ENCODE assay signal across 14 mouse cellular contexts in genomic region chr10:115520200-115521080, GRCm38 (mm10). TPM values are rescaled to one million over a fixed set of nuclear protein-coding genes. Genes with fewer than 3 reads are reported as not detected.
A peak's percentile ranks its signal among the peaks of the same experiment; 100 is the strongest.
DNase-seq lines count a peak whose midpoint lies in the region; ATAC-seq lines count a peak whose summit lies in the region.
"Had no signal": no experiment of that assay in that cellular context is flagged by ENCODE, and none has a peak within 500 bp of the region (broad histone marks: within the 10 kb centered on the region; RNA-seq: fewer than 3 reads in every experiment).

No protein-coding gene starts in this region.

- no peaks in the 10 kb centered on the region for H3K36me3 ChIP-seq in midbrain, embryonic 11.5 days (ENCODE audit: control insufficient read depth, insufficient read depth, low read length)
- H3K36me3 ChIP-seq in midbrain, embryonic 13.5 days = no peaks in the 10 kb centered on the region
- H3K36me3 ChIP-seq in limb, embryonic 13.5 days = no peaks in the 10 kb centered on the region

- H3K4me2 ChIP-seq in midbrain, embryonic 11.5 days = 0 out of 2 replicates have a peak overlapping the region, but pooled peaks have one; percentile 4
- no peak overlapping the region for H3K4me2 ChIP-seq in midbrain, embryonic 13.5 days (replicated peaks)
- H3K4me2 ChIP-seq in limb, embryonic 13.5 days (replicated peaks) = peak overlapping the region; percentile 54

- peak; percentile 85 for DNase-seq in midbrain, embryonic 11.5 days (ENCODE audit: low spot score, missing footprints)
- peak; percentile 37 for DNase-seq in fibroblast of lung, adult 2 months (ENCODE audit: low read depth)
- no peak for DNase-seq in adipocyte (ENCODE audit: low spot score)
- DNase-seq in right cerebral cortex, postnatal 36 days (ENCODE audit: low spot score in 2 of 2) = no peak
- DNase-seq: gastrocnemius, postnatal 10 days; kidney, postnatal 14 days; right cerebral cortex, postnatal 25 days had no signal

- peaks cover 7% of the 10 kb centered on the region; the same call in 1 of the 2 replicates for H3K4me1 ChIP-seq in midbrain, embryonic 11.5 days (ENCODE audit: control insufficient read depth, insufficient read depth, low read length)
- 0 out of 2 replicates have a peak, but pooled peaks cover 9% of the 10 kb centered on the region for H3K4me1 ChIP-seq in midbrain, embryonic 13.5 days (replicated peaks)
- peaks cover 25% of the 10 kb centered on the region for H3K4me1 ChIP-seq in limb, embryonic 13.5 days

- H3K27me3 ChIP-seq in midbrain, embryonic 11.5 days (ENCODE audit: control insufficient read depth, insufficient read depth, low read length) = no peaks in the 10 kb centered on the region
- peaks cover 8% of the 10 kb centered on the region; the same call in 1 of the 2 replicates for H3K27me3 ChIP-seq in midbrain, embryonic 13.5 days
- no peaks in the 10 kb centered on the region for H3K27me3 ChIP-seq in limb, embryonic 13.5 days

- H3K27ac ChIP-seq in midbrain, embryonic 11.5 days (ENCODE audit: low read depth, low read length) = no peak overlapping the region
- no peak overlapping the region for H3K27ac ChIP-seq in midbrain, embryonic 13.5 days
- peak overlapping the region; percentile 69 for H3K27ac ChIP-seq in limb, embryonic 13.5 days

- H3K9ac ChIP-seq in midbrain, embryonic 11.5 days (ENCODE audit: low read length) = no peak overlapping the region
- no peak overlapping the region for H3K9ac ChIP-seq in midbrain, embryonic 13.5 days (replicated peaks)
- H3K9ac ChIP-seq in limb, embryonic 13.5 days = no peak overlapping the region

- no peak for ATAC-seq in midbrain, embryonic 11.5 days (ENCODE audit: low FRiP score)
- no peak for ATAC-seq in midbrain, embryonic 13.5 days
- peak; percentile 84 for ATAC-seq in limb, embryonic 13.5 days (ENCODE audit: low FRiP score, low read depth)
- ATAC-seq in frontal cortex, adult (ENCODE audit: low TSS enrichment) = no peak

- H3K4me3 ChIP-seq in midbrain, embryonic 11.5 days (ENCODE audit: low read depth, low read length) = no peak overlapping the region
- no peak overlapping the region for H3K4me3 ChIP-seq in midbrain, embryonic 13.5 days (replicated peaks)
- H3K4me3 ChIP-seq in limb, embryonic 13.5 days = peak overlapping the region; percentile 7
- H3K4me3 ChIP-seq: myocyte had no signal

- 33% methylated on average over 17 of the region's 17 CpGs for WGBS in midbrain, embryonic 11.5 days
- 28% methylated on average over 17 of the region's 17 CpGs for WGBS in midbrain, embryonic 13.5 days
- 14% methylated on average over 17 of the region's 17 CpGs for WGBS in limb, embryonic 13.5 days

- no peaks in the 10 kb centered on the region for H3K9me3 ChIP-seq in midbrain, embryonic 11.5 days (ENCODE audit: control insufficient read depth, low read length)
- H3K9me3 ChIP-seq in midbrain, embryonic 13.5 days = no peaks in the 10 kb centered on the region
- no peaks in the 10 kb centered on the region for H3K9me3 ChIP-seq in limb, embryonic 13.5 days

RNA-seq across cellular contexts. Expression of gene A930009A15Rik, which starts 49.3 kb away (rescaled TPM):
- polyA plus RNA-seq in midbrain, embryonic 11.5 days (2014; fragmentation: Nextera tagmentation; extraction: Ambion mirVana) = 0.31 and 0.54 TPM in 2 replicates
- polyA plus RNA-seq in midbrain, embryonic 13.5 days (2015; fragmentation: Nextera tagmentation; extraction: Ambion mirVana) = 0.61 and 0.69 TPM in 2 replicates
- 0.32 TPM in 1 of 2 replicates, not detected in the other for polyA plus RNA-seq in limb, embryonic 13.5 days (2015; fragmentation: Nextera tagmentation; extraction: Ambion mirVana)
- polyA plus RNA-seq: heart, embryonic 16.5 days; lung, embryonic 16.5 days; myocyte; stomach, embryonic 16.5 days had no signal

Comparison
In these comparisons a context has a peak if more than half of its experiments do, and no peak if none do; other contexts are left out.
1. DNase-seq: peak in midbrain, embryonic 11.5 days (single experiment) and fibroblast of lung, adult 2 months (single experiment); none in adipocyte (single experiment) and right cerebral cortex, postnatal 36 days (0 of 2).